Mouse (Mus musculus) v-Abl transformed pro-B cells (cell line): ENCODE data around the gene Kirrel3.

Experiments
- in situ Hi-C, 2 experiments: fragments of 400-800 bp; cut with MboI; formaldehyde crosslinking; loops; one replicate each; pipeline ENCODE4 v1.15.1; 2025; ENCODE audit not compliant: unreplicated experiment in 2 of 2

Kirrel3 gene

DNA sequence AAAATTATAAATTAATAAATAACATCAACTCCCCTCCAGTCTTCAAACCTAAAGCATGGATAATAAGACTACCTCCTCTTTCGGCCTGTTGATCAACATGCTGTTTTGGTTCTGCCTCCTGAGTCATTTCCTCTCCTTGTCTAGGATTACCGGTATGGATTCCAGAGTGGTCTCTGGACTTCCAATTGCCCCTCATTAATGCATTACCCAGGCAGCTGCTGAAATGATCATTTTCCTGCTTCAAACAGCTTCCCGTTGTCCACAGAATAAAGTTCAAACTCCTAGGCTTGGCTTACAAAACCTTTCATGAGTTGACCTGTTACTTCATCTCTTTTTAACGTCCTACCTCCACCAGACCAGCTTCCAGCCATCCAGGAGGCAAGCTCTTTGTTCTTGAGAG, 309.5 kb downstream of the Kirrel3 start:
- in situ Hi-C loops: no loop called here

DNA sequence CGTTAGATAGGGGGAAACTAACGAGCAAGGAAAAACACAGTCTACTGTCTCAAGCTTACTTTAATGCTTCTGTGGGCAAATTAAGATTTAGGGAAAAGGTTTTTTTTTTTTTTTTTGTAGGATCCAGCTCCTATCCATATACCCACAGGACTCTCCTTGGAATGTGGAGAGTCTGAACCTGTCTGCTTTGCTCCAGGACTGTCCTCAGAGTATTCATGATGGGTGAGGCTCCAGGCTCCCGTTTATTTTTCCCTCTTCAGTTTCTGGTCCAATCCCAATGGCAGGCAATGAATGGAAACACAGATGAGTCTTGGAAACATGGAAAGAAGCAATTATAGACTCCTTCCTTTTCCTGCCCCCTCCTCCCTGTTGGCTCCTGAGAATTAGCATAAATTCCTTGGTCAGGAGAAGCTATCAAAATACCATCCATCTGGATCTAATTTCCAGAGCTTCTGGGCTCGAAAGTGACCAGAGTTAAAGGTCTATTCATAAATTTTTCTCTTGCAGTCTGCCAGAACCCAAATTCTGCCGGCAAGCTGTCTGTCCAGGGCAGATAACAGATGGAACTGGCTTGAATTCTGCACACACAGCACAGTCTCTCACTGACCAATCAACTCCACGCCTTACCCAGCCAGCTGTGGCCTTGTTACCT, 312.1 kb downstream of the Kirrel3 start:
- in situ Hi-C loops: no loop called here

GRCm38 (mm10) chr9:34801662-34802061, 316.0 kb downstream of the Kirrel3 start:
- in situ Hi-C loops: no loop called here

- in situ Hi-C loops: no loop called here
Observed at GRCm38 (mm10) chr9:34806854-34807253, 321.2 kb downstream of the Kirrel3 start.

DNA sequence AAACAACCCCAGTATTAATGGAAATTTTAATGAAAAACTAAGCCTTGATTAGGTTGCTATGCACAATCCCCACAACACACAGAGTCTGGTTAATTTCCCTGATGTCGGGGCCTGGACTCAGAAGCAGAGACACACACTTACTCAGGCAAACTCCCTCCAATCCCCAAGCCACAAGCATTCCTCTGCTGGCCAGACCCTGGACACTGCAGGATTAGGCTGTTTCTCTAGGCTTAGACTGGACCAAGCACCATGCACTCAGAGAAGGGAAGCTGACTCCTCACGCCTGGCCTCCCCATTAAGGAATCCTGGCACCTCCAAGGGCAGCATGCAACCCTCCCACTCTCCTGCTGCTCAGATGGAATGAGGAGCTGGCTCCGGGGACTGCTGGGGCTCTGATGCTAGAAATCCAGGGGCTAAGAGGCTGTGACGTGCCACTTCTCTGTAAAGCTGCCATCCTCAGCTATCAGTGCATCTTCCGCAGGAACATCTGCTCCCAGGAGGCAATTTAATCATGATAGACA, 324.4 kb downstream of the Kirrel3 start:
- in situ Hi-C loops: no loop called here

GRCm38 (mm10) chr9:34818325-34818976, 332.8 kb downstream of the Kirrel3 start:
- in situ Hi-C loops: no loop called here

GRCm38 (mm10) chr9:34824358-34825088, 338.8 kb downstream of the Kirrel3 start:
- in situ Hi-C loops: no loop called here

DNA sequence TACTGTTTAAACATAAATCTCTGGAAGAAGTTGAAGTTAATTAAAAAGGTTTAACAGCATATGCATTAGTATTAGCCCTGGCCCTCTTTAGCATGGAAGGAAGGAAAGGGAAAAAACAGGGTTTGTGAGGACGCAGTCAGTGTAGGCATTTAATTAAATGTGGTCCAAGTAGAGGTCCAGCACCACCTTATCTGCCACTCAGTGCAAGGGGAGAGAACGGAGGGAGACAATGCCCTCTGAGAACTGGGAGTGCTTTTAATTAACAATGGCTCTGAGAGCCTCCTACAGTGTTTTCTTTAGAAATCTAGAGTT, 339.4 kb downstream of the Kirrel3 start:
- in situ Hi-C loops: no loop called here

- in situ Hi-C loops: no loop called here
Observed at GRCm38 (mm10) chr9:34825402-34826008, 339.8 kb downstream of the Kirrel3 start.

DNA sequence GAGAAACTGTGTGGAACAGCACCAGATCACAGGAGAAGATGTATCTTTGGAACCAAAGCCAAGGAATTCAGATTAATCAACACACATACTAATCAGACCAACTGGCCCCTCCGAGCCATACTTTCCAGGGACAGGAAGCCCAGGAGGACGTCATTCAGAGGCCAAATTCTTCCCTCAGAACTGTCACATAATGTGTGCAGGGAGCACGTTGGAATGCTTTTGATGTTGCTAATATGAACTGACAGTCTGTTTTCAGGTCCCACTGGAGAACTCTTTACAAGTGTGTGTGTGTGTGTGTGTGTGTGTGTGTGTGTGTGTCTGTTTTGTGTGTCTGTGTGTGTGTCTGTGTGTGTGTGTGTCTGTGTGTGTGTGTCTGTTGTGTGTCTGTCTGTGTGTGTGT, 345.0 kb downstream of the Kirrel3 start:
- in situ Hi-C loops: no loop called here

GRCm38 (mm10) chr9:34836801-34837200, 351.1 kb downstream of the Kirrel3 start:
- in situ Hi-C loops: no loop called here

DNA sequence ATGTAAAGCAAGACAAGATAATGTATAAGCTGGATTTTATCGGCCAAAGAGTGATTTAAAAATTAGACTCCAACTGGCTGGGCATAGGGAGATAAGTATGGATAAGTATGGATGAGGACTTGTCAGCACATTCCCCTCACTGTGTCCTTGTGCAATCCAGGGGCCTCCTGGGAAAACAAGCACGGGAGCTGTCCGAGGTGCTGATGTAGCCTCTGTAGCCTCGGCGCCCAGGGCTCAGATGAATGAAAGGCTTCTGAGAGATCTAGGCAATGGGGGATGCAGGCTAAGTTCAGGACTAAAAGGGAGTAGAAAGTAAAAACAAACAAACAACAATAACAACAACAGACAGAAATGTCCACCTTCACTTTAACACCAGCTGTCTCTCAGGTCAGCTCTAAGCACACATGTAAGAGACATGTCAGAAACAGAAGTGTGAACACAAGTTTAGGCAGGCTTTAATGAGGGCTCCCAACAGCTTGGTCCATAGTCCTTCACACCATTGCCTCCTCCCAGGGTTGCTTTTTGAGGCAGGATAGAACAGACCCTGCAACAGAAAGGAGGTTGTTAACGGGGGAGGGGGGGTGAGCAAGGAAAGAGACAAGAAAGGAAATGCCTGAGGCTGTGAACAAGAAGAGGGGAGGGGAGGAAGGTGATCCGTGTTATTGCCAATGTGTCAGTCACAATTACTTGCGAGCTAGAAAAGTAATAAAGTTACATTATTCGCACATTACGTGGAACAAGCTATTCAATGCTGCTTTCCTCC, 352.2 kb downstream of the Kirrel3 start:
- in situ Hi-C loops: no loop called here

- in situ Hi-C loops: no loop called here
Observed at GRCm38 (mm10) chr9:34843275-34843965, 357.7 kb downstream of the Kirrel3 start.

GRCm38 (mm10) chr9:34846440-34846839, 360.7 kb downstream of the Kirrel3 start:
- in situ Hi-C loops: no loop called here

DNA sequence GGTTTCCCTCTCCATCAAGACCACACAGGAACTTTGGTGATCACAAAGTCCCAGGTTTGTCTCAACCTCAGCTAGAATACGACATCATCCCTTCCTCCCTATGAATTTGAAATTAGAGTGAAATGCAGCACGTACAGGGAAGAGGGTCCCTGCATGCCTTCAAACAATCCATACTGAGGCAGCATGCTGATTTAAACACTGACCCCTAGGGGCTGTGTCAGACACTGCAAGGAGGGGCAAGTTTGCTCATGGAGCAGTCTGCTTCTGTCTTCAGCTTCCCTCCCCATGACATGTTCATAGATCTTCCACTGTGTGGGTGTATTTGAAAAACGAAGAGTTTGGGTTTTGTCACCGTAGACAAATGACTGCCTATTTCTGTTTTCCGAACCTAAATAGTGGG, 362.0 kb downstream of the Kirrel3 start:
- in situ Hi-C loops: no loop called here

DNA sequence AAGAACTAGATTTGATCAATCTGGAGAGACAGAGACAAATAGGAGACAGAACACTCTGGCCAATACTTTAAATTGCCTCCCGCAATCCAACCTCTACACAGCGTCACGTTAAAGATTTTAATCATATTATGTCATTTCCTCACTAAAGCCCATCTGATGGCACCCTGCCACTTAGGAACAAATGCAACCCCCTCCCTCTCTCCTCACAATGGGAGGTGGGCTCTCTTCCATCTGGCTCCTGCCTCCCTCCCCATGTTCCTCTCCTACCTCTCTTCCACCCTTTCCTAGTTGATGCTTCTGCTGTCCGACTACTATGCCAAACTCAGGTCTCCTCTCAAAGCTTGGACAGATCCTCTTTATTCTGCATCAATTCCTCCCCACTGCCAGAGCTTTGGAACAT, 365.4 kb downstream of the Kirrel3 start:
- in situ Hi-C loops: loop anchor here in 1 of 2 experiments (10.0 kb wide), 1 partner anchor 314 kb away; no protein-coding TSS in a partner anchor

- in situ Hi-C loops: loop anchor here in 1 of 2 experiments (10.0 kb wide), 1 partner anchor 307 kb away; no protein-coding TSS in a partner anchor
Observed at GRCm38 (mm10) chr9:34857575-34857974, 371.9 kb downstream of the Kirrel3 start.

- in situ Hi-C loops: loop anchor here in 1 of 2 experiments (10.0 kb wide), 1 partner anchor 307 kb away; no protein-coding TSS in a partner anchor
Observed at GRCm38 (mm10) chr9:34858071-34858470, 372.4 kb downstream of the Kirrel3 start.

GRCm38 (mm10) chr9:34860934-34861333, 375.2 kb downstream of the Kirrel3 start:
- in situ Hi-C loops: loop anchor here in 1 of 2 experiments (10.0 kb wide), 1 partner anchor 304 kb away; no protein-coding TSS in a partner anchor
